Mouse (Mus musculus): ENCODE measurements around the gene Nrap. TPM values are rescaled to one million over a fixed set of nuclear protein-coding genes. Genes with fewer than 3 reads are reported as not detected.
A peak's percentile ranks its signal among the peaks of the same experiment; 100 is the strongest.

The Nrap gene
- polyA plus RNA-seq, 1 experiment from 2014 or later: 0.09 TPM

DNA sequence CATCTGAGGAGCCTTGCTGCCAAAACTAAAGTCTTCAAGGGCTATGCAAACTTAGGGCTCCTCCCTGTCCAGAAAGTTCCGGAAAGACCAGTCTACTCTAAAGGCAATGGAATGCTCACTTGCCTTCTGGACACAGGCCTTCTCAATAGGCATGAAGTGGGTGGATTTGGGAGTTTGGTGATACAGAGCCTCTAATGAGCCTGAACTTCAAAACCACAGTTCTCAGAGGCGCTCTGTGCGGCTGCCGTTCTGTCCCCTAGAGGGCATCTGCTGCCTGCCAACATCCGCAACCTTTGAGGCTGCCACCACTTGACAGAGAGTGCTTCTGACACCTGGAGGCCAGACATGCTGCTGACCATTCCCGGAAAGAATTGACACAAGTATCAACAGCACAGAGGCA, 40.5 kb downstream of the Nrap start:
- WGBS: 24% methylated on average over 6 of the region's 6 CpGs

DNA sequence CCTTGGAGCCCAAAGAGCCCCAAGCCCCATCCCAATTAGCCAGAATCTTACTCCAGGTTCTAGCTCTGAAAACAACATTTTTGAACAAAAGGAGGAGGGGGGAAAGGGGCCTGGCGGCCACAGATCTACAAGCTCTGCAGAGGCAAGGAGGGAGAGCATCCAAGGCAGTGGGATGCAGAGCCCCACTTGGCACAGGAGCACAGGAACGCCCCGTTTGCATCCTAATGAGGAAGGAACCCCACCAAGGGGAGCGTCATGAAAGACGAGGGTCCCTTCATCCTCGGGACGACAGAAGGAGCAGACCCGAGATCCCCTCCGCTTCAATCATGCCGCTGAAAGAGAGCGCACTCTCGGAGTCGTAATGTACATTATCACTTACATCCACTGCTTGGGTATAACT, 43.1 kb downstream of the Nrap start:
- no peak for DNase-seq (ENCODE audit: low spot score)
- no peak overlapping the region for H3K27ac ChIP-seq
- 47% methylated on average over 13 of the region's 13 CpGs for WGBS

More for the DNA sequence above, 40.5 kb downstream of the Nrap start:
- H3K27me3 ChIP-seq (ENCODE audit: low read depth, poor library complexity, severe bottlenecking): peaks cover 12% of the 10 kb centered on the region; the same call in 1 of the 2 replicates
- H3K36me3 ChIP-seq: no peaks in the 10 kb centered on the region
- DNase-seq (ENCODE audit: low spot score): peak; percentile 57
- no peak overlapping the region for H3K27ac ChIP-seq
- H3K9me3 ChIP-seq (replicated peaks): no peaks in the 10 kb centered on the region
- H3K4me1 ChIP-seq: peaks cover 28% of the 10 kb centered on the region
- no peak overlapping the region for H3K4me3 ChIP-seq

DNA sequence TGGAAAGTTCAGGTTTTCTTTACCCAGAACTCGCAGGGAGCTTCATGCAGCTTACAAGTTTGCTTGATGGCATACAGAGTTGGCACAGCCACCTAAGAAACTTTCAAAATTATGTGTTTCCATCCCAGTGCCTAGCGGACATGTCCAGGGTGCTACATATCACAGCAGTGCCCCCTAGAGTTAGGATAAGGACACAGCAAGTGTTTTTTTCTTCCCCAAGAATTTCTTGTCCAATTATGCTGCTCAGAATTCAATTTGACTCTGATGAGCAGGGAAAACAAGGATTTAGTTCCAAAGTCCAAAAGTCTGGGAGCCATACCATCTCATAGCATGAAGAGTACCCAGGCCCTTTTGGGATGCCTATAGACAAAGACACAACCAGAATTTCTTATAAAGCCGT, 43.8 kb downstream of the Nrap start:
- Histone ChIP-seq H3K27ac (no peak overlapping the region), H3K4me3 (no peak overlapping the region), H3K4me1 (peaks cover 35% of the 10 kb centered on the region), H3K36me3 (no peaks in the 10 kb centered on the region), H3K27me3 (ENCODE audit: low read depth, poor library complexity, severe bottlenecking) (peaks cover 12% of the 10 kb centered on the region; the same call in 1 of the 2 replicates), H3K9me3 (replicated peaks) (no peaks in the 10 kb centered on the region)
- 82% methylated on average over 3 of the region's 3 CpGs for WGBS
- DNase-seq (ENCODE audit: low spot score): no peak

More for the DNA sequence above, 43.1 kb downstream of the Nrap start:
- H3K9me3 ChIP-seq (replicated peaks): no peaks in the 10 kb centered on the region
- H3K27me3 ChIP-seq (ENCODE audit: low read depth, poor library complexity, severe bottlenecking): peaks cover 12% of the 10 kb centered on the region; the same call in 1 of the 2 replicates
- no peak overlapping the region for H3K4me3 ChIP-seq
- H3K36me3 ChIP-seq: no peaks in the 10 kb centered on the region
- H3K4me1 ChIP-seq: peaks cover 35% of the 10 kb centered on the region

DNA sequence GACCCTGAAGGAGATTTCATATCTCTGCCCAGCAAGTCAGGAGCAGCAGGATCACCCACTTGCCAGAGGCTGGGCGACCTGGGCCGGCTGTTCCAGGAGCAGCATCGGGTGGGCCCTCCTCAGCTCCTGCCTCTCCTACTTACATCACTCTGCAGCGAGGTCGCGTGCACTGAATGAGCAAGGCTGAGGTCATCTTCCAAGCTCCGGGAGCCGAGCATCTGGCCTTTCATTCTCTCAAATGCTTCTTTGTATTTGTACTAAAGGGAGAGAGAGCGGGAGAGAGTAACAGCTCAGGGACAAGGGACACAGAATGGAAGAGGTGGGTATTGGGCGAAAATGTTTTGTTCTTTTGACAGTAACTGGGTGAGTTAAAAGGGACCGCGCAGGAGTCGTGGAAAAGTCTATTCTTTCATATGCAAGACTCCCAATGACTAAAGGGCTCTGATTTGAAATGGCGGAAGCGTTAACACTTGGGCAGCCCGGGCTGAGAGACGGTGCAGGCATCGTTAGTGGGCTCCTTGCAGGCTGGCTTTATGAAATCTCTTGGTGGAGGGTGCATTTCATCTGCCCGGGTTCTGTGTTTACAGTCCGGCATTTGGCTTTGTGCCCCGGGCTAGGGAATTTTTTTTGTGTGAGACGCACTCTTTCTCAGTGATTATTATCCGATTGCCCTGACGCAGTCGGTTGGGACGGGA, 45.8 kb downstream of the Nrap start:
- DNase-seq (ENCODE audit: low spot score): no peak
- H3K27ac ChIP-seq: no peak overlapping the region
- H3K27me3 ChIP-seq (ENCODE audit: low read depth, poor library complexity, severe bottlenecking): peaks cover 12% of the 10 kb centered on the region; the same call in 1 of the 2 replicates

DNA sequence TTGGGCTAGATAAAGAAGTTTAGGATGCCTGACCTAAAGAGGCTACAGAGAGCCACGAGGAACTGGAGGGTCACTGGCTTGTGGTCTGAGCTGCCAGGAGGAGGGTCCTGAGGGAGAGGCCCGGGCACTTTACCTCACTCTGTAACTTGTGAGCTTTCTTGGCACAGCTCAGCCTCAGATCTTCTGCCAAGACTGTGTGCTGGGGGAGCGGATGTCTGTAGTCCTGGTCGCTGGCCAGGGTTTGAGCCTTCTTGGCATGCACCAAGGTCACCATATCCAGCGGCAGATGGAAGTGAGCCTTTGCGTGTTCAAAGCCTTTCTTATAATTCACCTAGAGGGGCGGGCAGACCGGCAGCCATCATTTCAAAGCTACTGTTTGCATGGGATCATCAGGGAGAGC, 47.8 kb downstream of the Nrap start:
- H3K9me3 ChIP-seq (replicated peaks): no peaks in the 10 kb centered on the region
- 88% methylated on average over 8 of the region's 8 CpGs for WGBS
- no peak overlapping the region for H3K4me3 ChIP-seq
- H3K4me1 ChIP-seq: peaks cover 22% of the 10 kb centered on the region
- H3K27ac ChIP-seq: no peak overlapping the region
- no peak for DNase-seq (ENCODE audit: low spot score)
- H3K27me3 ChIP-seq (ENCODE audit: low read depth, poor library complexity, severe bottlenecking): peaks cover 9% of the 10 kb centered on the region; the same call in 1 of the 2 replicates
- H3K36me3 ChIP-seq: no peaks in the 10 kb centered on the region

More for the DNA sequence above, 45.8 kb downstream of the Nrap start:
- Histone ChIP-seq H3K4me3 (no peak overlapping the region), H3K36me3 (no peaks in the 10 kb centered on the region), H3K4me1 (peaks cover 22% of the 10 kb centered on the region), H3K9me3 (replicated peaks) (no peaks in the 10 kb centered on the region)
- 81% methylated on average over 26 of the region's 26 CpGs for WGBS

DNA sequence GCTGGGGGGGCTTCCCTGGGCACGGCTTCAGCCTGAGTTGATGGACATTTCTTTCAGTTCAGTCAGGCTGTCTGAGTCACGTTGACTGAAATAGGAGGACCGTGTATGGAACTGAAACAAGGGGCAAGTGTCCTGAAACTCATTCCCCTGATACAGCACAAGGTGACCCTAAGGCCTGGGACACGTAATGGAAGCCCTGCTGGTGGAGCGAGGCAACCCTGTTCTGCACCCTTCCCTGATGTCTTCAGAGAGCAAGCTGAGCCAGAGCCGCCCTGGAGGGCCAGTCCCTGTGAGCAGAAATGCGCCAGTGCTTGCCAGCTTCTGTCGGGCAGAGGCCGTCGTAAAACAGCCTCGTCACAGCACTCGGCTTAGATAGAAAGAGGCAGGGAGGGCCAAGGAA, 53.0 kb downstream of the Nrap start:
- H3K27ac ChIP-seq: no peak overlapping the region
- H3K36me3 ChIP-seq: no peaks in the 10 kb centered on the region
- no peaks in the 10 kb centered on the region for H3K9me3 ChIP-seq (replicated peaks)
- no peaks in the 10 kb centered on the region for H3K4me1 ChIP-seq
- 61% methylated on average over 12 of the region's 12 CpGs for WGBS
- H3K4me3 ChIP-seq: no peak overlapping the region
- no peak for DNase-seq (ENCODE audit: low spot score)
- H3K27me3 ChIP-seq (ENCODE audit: low read depth, poor library complexity, severe bottlenecking): no peaks in the 10 kb centered on the region

DNA sequence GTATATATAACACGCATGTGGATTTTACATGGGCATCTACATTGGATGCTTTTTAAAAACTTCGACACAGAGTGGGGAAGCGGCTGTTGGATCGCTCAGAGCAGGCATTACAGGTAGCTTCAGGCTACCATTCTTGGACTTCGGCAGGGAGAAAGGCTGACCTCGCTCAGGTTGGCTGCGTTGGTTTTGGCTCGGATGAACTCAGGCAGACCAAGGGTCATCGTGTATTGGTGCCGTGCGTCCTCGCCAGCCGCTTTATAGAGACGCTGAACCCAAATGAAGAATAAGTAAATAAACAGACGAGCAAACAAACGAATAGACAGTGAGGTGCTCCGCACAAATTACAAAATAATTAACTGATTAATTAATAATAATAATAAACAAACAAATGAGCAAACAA, 53.5 kb downstream of the Nrap start:
- Histone ChIP-seq H3K9me3 (replicated peaks) (no peaks in the 10 kb centered on the region), H3K36me3 (no peaks in the 10 kb centered on the region), H3K4me1 (no peaks in the 10 kb centered on the region), H3K4me3 (no peak overlapping the region), H3K27me3 (ENCODE audit: low read depth, poor library complexity, severe bottlenecking) (no peaks in the 10 kb centered on the region), H3K27ac (no peak overlapping the region)
- 95% methylated on average over 17 of the region's 17 CpGs for WGBS
- no peak for DNase-seq (ENCODE audit: low spot score)

DNA sequence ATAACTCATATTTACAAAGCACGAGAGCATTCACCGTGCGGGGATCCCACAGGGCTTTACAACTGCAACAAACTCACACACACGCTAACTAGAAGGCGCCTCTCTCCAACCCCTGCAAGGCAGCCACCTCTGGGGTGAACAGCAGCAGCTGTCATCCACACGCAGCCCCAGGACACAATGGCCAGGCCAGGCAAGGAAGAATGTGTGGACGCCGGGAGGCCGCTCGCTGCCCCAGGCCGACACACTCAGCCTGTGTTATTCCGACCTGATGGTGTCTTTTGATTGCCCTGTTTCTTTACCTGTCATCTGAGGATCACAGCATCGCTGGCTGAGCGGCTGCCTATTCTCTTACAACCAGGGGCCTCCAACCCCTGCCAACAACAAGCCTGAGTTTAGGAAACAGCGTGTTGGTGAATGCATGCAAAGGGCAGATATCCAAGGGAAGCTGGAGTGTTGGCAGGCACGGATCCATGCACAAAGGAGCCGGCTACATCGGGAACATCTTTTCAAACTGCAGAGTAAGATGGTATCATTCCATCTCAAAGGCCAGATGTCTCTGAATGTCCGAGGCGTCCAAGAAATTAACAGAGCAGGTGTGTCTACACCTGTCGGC, 63.5 kb downstream of the Nrap start:
- Histone ChIP-seq H3K27ac (0 out of 2 replicates have a peak overlapping the region, but pooled peaks have one; percentile 38), H3K4me3 (no peak overlapping the region), H3K9me3 (replicated peaks) (no peaks in the 10 kb centered on the region), H3K4me1 (peaks cover 20% of the 10 kb centered on the region), H3K36me3 (no peaks in the 10 kb centered on the region), H3K27me3 (ENCODE audit: low read depth, poor library complexity, severe bottlenecking) (0 out of 2 replicates have a peak, but pooled peaks cover 5% of the 10 kb centered on the region)
- DNase-seq (ENCODE audit: low spot score): no peak
- WGBS: 80% methylated on average over 21 of the region's 21 CpGs

DNA sequence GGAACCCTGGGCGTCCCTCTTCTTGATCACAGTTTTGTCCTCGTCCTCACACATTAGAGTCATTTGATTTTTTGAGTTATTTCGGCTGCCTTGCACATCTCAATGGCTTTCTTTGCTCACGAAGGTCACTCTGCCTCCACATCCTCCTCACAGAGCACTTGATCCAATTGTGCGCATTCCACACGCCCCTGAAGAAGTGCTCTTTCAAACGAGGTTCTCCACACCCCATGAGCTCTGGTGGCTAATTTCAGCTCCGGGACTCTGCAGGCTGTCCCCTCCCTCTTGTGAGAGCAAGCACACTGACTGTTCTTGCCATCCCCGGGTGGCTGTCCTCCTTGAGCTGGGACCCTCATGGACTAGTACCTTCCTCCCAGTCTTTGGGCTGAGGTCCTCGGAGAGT, 64.2 kb downstream of the Nrap start:
- Histone ChIP-seq H3K4me3 (no peak overlapping the region), H3K4me1 (peaks cover 26% of the 10 kb centered on the region), H3K27me3 (ENCODE audit: low read depth, poor library complexity, severe bottlenecking) (0 out of 2 replicates have a peak, but pooled peaks cover 5% of the 10 kb centered on the region), H3K9me3 (replicated peaks) (no peaks in the 10 kb centered on the region), H3K27ac (0 out of 2 replicates have a peak overlapping the region, but pooled peaks have one; percentile 38), H3K36me3 (no peaks in the 10 kb centered on the region)
- DNase-seq (ENCODE audit: low spot score): no peak
- 74% methylated on average over 10 of the region's 10 CpGs for WGBS

DNA sequence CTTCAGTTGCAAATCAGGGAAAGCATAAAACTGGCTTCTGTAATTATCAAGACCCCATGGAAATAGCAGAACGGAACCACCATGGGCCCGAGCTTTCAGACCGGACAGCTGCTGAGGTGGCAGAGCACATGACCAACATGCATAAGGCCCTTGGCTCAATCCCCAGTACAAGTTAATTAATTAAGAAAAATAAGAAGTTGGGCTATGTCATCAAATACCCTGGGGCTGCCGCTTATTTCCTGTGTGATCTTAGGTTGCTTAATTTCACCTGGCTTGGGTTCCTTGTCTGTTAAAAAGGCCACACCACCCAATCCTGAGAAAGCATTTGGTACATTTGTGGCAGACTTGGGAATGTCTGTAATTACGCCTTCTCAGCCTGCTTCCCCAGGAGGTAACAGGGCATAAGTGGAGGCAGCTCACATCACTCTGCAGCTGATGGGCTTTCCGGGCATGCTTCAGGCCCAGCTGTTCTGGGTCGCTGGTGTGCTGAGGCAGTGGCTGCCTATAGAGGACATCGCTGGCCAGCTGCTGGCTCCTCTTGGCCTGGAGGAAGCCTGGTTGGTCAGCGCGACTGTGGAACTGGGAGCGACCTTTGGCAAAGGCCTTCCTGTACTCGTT, 68.4 kb downstream of the Nrap start:
- Histone ChIP-seq H3K9me3 (replicated peaks) (no peaks in the 10 kb centered on the region), H3K27me3 (ENCODE audit: low read depth, poor library complexity, severe bottlenecking) (peaks cover 17% of the 10 kb centered on the region), H3K27ac (peak overlapping the region; percentile 79; the same call in 1 of the 2 replicates), H3K4me1 (peaks cover 38% of the 10 kb centered on the region), H3K36me3 (no peaks in the 10 kb centered on the region), H3K4me3 (no peak overlapping the region)
- no peak for DNase-seq (ENCODE audit: low spot score)
- 77% methylated on average over 12 of the region's 12 CpGs for WGBS

DNA sequence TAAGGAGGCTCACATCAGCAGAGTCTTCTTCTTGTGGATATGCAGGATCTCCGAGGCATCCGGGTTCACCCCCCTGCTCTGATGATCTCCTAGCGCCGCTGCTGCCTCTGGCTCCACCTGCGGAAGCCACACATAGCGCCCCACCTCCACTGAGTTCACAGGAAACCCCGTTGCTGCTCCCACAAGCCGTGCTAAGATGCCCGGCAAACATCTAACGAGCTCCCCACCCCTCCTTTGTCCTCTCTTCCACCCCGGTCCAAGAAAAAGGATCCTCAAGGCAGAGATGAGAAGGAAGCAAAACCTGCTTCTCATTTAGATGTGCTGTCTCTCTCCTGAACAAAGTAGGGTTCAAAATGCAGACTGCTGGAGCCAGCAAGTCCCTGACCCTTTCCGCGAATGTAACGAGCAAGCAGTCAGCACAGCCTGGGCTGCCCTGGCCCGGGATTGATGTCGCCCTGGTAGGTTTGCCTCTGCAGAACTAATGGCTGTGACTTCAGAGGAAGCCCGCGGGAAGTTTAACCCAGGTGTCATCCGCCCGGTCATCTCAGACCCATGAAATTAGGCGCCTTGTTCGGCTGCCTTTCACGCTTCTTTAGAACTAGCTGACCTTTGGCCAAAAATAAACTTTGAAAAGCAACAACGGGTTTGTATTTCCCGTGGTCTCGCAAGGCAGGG, 69.5 kb downstream of the Nrap start:
- Histone ChIP-seq H3K27ac (peak overlapping the region; percentile 79), H3K4me1 (peaks cover 28% of the 10 kb centered on the region), H3K4me3 (peak overlapping the region; percentile 36), H3K36me3 (no peaks in the 10 kb centered on the region), H3K9me3 (replicated peaks) (no peaks in the 10 kb centered on the region), H3K27me3 (ENCODE audit: low read depth, poor library complexity, severe bottlenecking) (peaks cover 14% of the 10 kb centered on the region)
- WGBS: 21% methylated on average over 26 of the region's 26 CpGs
- peak; percentile 76 for DNase-seq (ENCODE audit: low spot score)

DNA sequence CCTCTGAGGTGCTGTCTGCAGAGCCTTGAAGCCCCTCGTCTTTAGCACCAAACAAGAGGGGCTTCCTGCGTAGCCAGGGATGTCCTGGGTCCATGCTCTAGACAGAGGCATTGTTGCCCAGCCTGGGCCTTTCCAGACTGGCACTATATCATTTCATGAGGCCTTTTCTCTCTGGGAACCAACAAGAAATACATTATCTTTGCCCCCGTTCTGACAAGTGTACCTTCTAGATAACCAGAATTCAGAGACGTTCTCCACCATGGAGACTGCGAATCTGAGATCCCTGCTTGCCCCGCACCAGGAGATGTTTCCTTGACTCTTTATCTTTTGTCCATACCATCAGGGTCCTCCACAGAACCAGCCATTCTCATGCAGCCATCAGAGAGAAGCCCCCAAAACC, 70.2 kb downstream of the Nrap start:
- H3K4me1 ChIP-seq: peaks cover 28% of the 10 kb centered on the region
- H3K27ac ChIP-seq: peak overlapping the region; percentile 79; the same call in 1 of the 2 replicates
- DNase-seq (ENCODE audit: low spot score): no peak
- H3K4me3 ChIP-seq: peak overlapping the region; percentile 36; the same call in 1 of the 2 replicates
- H3K36me3 ChIP-seq: no peaks in the 10 kb centered on the region
- WGBS: 91% methylated on average over 6 of the region's 6 CpGs
- H3K9me3 ChIP-seq (replicated peaks): no peaks in the 10 kb centered on the region
- peaks cover 12% of the 10 kb centered on the region for H3K27me3 ChIP-seq (ENCODE audit: low read depth, poor library complexity, severe bottlenecking)
